Mouse (Mus musculus) left cerebral cortex, adult 9 months (tissue): ENCODE measurements at regions not wholly inside any gene's neighbourhood (a gene's known extent, or its start where the extent isn't known, plus 50 kb on each side); places are given as distances from the start of the nearest gene placed in this dataset.
A peak's percentile ranks its signal among the peaks of the same experiment; 100 is the strongest.

Source experiments
- DNase-seq, 2 experiments: peaks; one replicate each; pipeline ENCODE4 v3.0.0; 2022; ENCODE audit warnings: low spot score in 2 of 2

GRCm38 (mm10) chr13:114679703-114680378, 138.2 kb upstream of the Mocs2 start:
- no peak for DNase-seq

- no peak for DNase-seq
These were observed 137.7 kb upstream of the Mocs2 start for GRCm38 (mm10) chr13:114680379-114680733.

GRCm38 (mm10) chr13:114681196-114681595, 136.8 kb upstream of the Mocs2 start:
- DNase-seq, result no peak

GRCm38 (mm10) chr13:114681887-114682286, 136.1 kb upstream of the Mocs2 start:
- DNase-seq, result no peak

- no peak for DNase-seq
These were observed 135.1 kb upstream of the Mocs2 start for GRCm38 (mm10) chr13:114682891-114683290.

GRCm38 (mm10) chr13:114684298-114684697, 133.7 kb upstream of the Mocs2 start:
- DNase-seq, result no peak

- DNase-seq, result no peak
These were observed 132.7 kb upstream of the Mocs2 start for GRCm38 (mm10) chr13:114685368-114685767.

GRCm38 (mm10) chr13:114712601-114713000, 105.4 kb upstream of the Mocs2 start:
- no peak for DNase-seq

GRCm38 (mm10) chr13:114719771-114720170, 98.3 kb upstream of the Mocs2 start:
- no peak for DNase-seq

GRCm38 (mm10) chr13:114726828-114727227, 91.2 kb upstream of the Mocs2 start:
- no peak for DNase-seq

- DNase-seq, result no peak
These were observed 83.0 kb upstream of the Mocs2 start for GRCm38 (mm10) chr13:114735066-114735465.

- no peak for DNase-seq
These were observed 82.0 kb upstream of the Mocs2 start for GRCm38 (mm10) chr13:114736066-114736465.

GRCm38 (mm10) chr13:114742534-114742933, 75.5 kb upstream of the Mocs2 start:
- DNase-seq, result no peak

GRCm38 (mm10) chr13:114745814-114746213, 72.2 kb upstream of the Mocs2 start:
- DNase-seq, result no peak

GRCm38 (mm10) chr13:114757459-114757858, 60.6 kb upstream of the Mocs2 start:
- DNase-seq, result peak in 1 of 2 experiments; percentile 35

- no peak for DNase-seq
These were observed 58.1 kb upstream of the Mocs2 start for GRCm38 (mm10) chr13:114759886-114760285.

- no peak for DNase-seq
These were observed 57.1 kb upstream of the Mocs2 start for GRCm38 (mm10) chr13:114760901-114761300.
